Mouse (Mus musculus) erythroblast, embryonic 14.5 days (primary cell): ENCODE results near the gene Sgcd. TPM values are rescaled to one million over a fixed set of nuclear protein-coding genes. Genes with fewer than 3 reads are reported as not detected.

Source experiments
- H3K27me3 ChIP-seq: 2 replicates; pipeline ENCODE4 v1.6.1; 2012; ENCODE audit warnings: inconsistent platforms; ENCODE audit not compliant: control insufficient read depth
- H3K36me3 ChIP-seq: 2 replicates; pipeline ENCODE4 v1.6.1; 2012; ENCODE audit warnings: mild to moderate bottlenecking, inconsistent platforms; ENCODE audit not compliant: control insufficient read depth
- H3K4me1 ChIP-seq: 2 replicates; pipeline ENCODE4 v1.6.1; 2012; ENCODE audit warnings: inconsistent platforms; ENCODE audit not compliant: control insufficient read depth
- H3K4me3 ChIP-seq: replicated peaks from 2 replicates; pipeline ENCODE3; 2012; ENCODE audit warnings: moderate library complexity, mild to moderate bottlenecking, inconsistent platforms
- H3K9me3 ChIP-seq: 2 replicates; pipeline ENCODE4 v1.6.1; 2012; ENCODE audit warnings: low read length, inconsistent platforms, mixed read lengths; ENCODE audit not compliant: control insufficient read depth
- GATA1 ChIP-seq: IDR thresholded peaks from 2 replicates; pipeline ENCODE4 v1.6.1; 2012; ENCODE audit warnings: low read length, inconsistent platforms, mixed read lengths
- TAL1 ChIP-seq: IDR thresholded peaks from 3 replicates; pipeline ENCODE4 v1.6.1; 2012; ENCODE audit warnings: low read length, inconsistent platforms, mixed read lengths
- polyA plus RNA-seq: library from polyadenylated mRNA; stranded (reverse); fragments of >175 nt; gene quantifications from 2 replicates; pipeline ENCODE4 v1.2.3, GENCODE M21; 2012

Gene Sgcd
- polyA plus RNA-seq, 1 experiment: not detected

- TF ChIP-seq GATA1 (no peak), TAL1 (no peak)
- Histone ChIP-seq H3K4me3 (no peak overlapping the region), H3K4me1 (no peaks in the 10 kb centered on the region), H3K9me3 (no peaks in the 10 kb centered on the region), H3K36me3 (no peaks in the 10 kb centered on the region), H3K27me3 (no peaks in the 10 kb centered on the region)
Measured at GRCm38 (mm10) chr11:47071161-47071560, 917.6 kb downstream of the Sgcd start.

DNA sequence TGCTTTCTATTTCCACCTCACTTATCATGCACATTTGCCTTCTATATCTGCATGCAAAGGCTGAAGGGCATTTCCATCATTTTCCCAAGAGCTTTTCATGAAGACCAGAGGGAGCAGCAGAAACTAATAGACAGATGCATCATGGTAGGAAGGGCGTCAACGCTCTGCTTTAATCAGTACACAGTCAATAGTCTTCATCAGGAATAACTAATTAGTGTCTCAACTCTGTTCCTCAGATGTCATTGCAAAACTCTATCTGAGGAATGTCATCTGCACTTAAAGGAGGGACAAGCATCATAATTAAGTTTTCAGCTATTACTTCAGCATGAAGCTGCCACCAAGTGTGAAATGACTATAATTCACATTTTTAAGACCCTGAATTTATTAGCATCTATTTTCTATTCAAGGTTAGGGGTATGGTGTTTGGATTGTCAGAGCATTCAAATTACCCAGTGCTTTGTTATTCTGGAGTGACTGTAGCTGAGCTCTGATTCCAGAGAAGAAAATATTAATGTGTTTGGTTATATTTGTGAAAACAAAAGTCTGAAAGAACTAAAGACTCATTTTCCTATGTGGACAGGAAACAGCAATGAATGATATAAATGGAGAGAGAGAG, 918.9 kb downstream of the Sgcd start:
- Histone ChIP-seq H3K9me3 (no peaks in the 10 kb centered on the region), H3K4me3 (no peak overlapping the region)
- TF ChIP-seq TAL1: no peak
- no peak for TF ChIP-seq GATA1

DNA sequence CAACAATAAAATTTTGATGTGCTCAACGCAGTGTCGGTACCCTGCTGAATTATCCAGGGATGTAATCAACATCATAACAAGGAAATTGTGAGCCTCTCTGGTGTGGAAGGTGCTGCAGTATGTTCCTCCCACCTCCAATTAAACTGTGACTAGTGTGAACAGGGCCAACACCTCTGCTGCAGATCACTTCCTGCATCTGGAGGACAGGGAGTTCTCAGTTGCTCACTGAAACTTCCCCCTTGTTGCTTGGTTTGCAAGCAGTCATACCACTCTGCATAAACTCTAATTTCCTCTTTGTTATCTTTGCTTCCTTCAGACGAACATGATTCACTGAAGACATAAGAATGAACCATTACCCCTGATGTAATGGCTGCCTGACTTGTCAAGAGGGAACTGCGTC, 925.1 kb downstream of the Sgcd start:
- Histone ChIP-seq H3K4me3 (no peak overlapping the region), H3K4me1 (no peaks in the 10 kb centered on the region), H3K9me3 (no peaks in the 10 kb centered on the region), H3K27me3 (no peaks in the 10 kb centered on the region), H3K36me3 (no peaks in the 10 kb centered on the region)
- no peak for TF ChIP-seq TAL1
- no peak for TF ChIP-seq GATA1

More for the DNA sequence above, 918.9 kb downstream of the Sgcd start:
- Histone ChIP-seq H3K27me3 (no peaks in the 10 kb centered on the region), H3K4me1 (no peaks in the 10 kb centered on the region), H3K36me3 (no peaks in the 10 kb centered on the region)

DNA sequence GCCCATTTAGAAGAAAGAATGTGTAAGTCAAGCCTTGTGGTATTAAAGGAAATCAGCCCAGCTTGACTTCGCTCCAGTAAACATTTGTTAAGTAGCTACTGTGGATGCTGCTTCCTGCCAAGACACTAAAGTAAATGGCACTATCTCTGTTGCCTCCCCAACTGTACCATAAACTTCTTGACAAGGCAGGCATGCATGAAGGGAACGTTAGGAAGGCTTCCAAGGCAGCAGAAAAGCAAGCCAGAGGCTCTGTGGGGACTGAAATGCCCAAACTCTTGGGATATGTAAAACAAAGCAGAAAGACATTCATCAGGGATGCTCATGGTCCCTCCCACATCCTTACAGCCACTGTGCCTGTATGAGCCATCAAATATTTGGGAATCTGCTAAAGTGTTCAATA, 938.4 kb downstream of the Sgcd start:
- no peak overlapping the region for H3K4me3 ChIP-seq
- H3K4me1 ChIP-seq: no peaks in the 10 kb centered on the region
- TF ChIP-seq TAL1: no peak
- no peak for TF ChIP-seq GATA1
- no peaks in the 10 kb centered on the region for H3K36me3 ChIP-seq
- H3K27me3 ChIP-seq: no peaks in the 10 kb centered on the region
- H3K9me3 ChIP-seq: no peaks in the 10 kb centered on the region

GRCm38 (mm10) chr11:47049756-47050155, 939.0 kb downstream of the Sgcd start:
- no peak overlapping the region for H3K4me3 ChIP-seq
- no peaks in the 10 kb centered on the region for H3K4me1 ChIP-seq
- H3K9me3 ChIP-seq: no peaks in the 10 kb centered on the region
- no peaks in the 10 kb centered on the region for H3K27me3 ChIP-seq
- TF ChIP-seq TAL1: no peak
- TF ChIP-seq GATA1: no peak
- no peaks in the 10 kb centered on the region for H3K36me3 ChIP-seq

DNA sequence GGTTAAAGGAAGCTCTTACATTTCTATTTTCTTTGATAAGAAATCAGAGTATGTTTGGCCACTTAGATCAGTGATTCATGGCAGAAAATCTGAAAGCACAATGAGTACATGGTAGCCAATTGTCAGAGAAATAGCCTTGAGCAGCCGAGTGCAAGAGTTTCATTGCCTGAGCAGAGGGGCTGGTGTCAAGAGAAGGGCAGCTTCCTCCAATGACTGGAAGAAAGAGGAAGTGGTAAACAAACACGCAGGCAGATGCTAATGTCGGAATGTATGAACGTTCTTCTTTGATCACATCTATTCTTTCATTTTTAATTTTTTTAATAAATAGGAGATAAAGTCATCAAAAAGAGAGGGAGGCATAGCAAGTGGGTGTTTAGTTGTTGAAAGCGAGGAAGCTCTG, 956.5 kb downstream of the Sgcd start:
- Histone ChIP-seq H3K4me1 (no peaks in the 10 kb centered on the region), H3K36me3 (no peaks in the 10 kb centered on the region), H3K27me3 (no peaks in the 10 kb centered on the region), H3K4me3 (no peak overlapping the region), H3K9me3 (no peaks in the 10 kb centered on the region)
- TF ChIP-seq GATA1: no peak

GRCm38 (mm10) chr11:47020874-47021273, 967.9 kb downstream of the Sgcd start:
- Histone ChIP-seq H3K36me3 (no peaks in the 10 kb centered on the region), H3K4me3 (no peak overlapping the region), H3K27me3 (no peaks in the 10 kb centered on the region), H3K4me1 (no peaks in the 10 kb centered on the region), H3K9me3 (no peaks in the 10 kb centered on the region)
- TF ChIP-seq TAL1 (no peak), GATA1 (no peak)

GRCm38 (mm10) chr11:47018139-47018538, 970.6 kb downstream of the Sgcd start:
- Histone ChIP-seq H3K36me3 (no peaks in the 10 kb centered on the region), H3K27me3 (no peaks in the 10 kb centered on the region), H3K9me3 (no peaks in the 10 kb centered on the region), H3K4me1 (no peaks in the 10 kb centered on the region), H3K4me3 (no peak overlapping the region)
- TF ChIP-seq TAL1: no peak
- no peak for TF ChIP-seq GATA1

- Histone ChIP-seq H3K4me1 (no peaks in the 10 kb centered on the region), H3K9me3 (no peaks in the 10 kb centered on the region)
- TF ChIP-seq TAL1: no peak
- TF ChIP-seq GATA1: no peak
Measured at GRCm38 (mm10) chr11:47015683-47016082, 973.1 kb downstream of the Sgcd start.

GRCm38 (mm10) chr11:47014278-47014677, 974.5 kb downstream of the Sgcd start:
- Histone ChIP-seq H3K27me3 (no peaks in the 10 kb centered on the region), H3K36me3 (no peaks in the 10 kb centered on the region), H3K4me3 (no peak overlapping the region), H3K4me1 (no peaks in the 10 kb centered on the region), H3K9me3 (no peaks in the 10 kb centered on the region)
- TF ChIP-seq GATA1: no peak
- no peak for TF ChIP-seq TAL1

More at GRCm38 (mm10) chr11:47015683-47016082, 973.1 kb downstream of the Sgcd start:
- H3K36me3 ChIP-seq: no peaks in the 10 kb centered on the region
- H3K4me3 ChIP-seq: no peak overlapping the region
- H3K27me3 ChIP-seq: no peaks in the 10 kb centered on the region
